Mouse (Mus musculus): ENCODE measurements around the gene Srrm3.
A peak's percentile ranks its signal among the peaks of the same experiment; 100 is the strongest.

Srrm3 gene

GRCm38 (mm10) chr5:135806555-135807262 lies at the start of gene Srrm3:
Gene Srrm3 (plus strand): TSS chr5:135806890.
- peak; percentile 69 for DNase-seq (ENCODE audit: low read depth, low spot score)

GRCm38 (mm10) chr5:135761881-135762280 lies 44.8 kb upstream of the Srrm3 start:
- DNase-seq (ENCODE audit: low read depth, low spot score) = no peak

GRCm38 (mm10) chr5:135763526-135763925 lies 43.2 kb upstream of the Srrm3 start:
- DNase-seq (ENCODE audit: low read depth, low spot score) = peak; percentile 49

GRCm38 (mm10) chr5:135764971-135765370 lies 41.7 kb upstream of the Srrm3 start:
- DNase-seq (ENCODE audit: low read depth, low spot score) = no peak

DNA sequence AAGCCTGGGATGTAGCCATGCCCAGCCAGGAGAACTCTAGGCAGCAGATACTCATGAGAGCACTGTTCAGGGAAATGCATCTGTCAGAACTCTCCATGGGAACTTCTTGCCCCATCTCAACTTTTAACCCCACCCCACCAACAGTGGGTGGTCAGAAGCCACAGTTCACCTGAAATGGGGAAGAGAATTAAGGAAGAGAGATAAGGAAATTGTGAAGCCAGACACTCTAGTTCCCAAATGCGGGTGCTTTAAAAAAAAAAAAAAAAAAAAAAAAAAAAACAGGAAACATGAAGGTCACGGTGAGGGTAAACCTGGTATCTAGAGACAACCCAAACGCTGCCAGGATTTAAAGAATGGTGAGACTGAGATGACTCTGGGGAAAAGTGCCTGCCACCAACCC lies 34.2 kb upstream of the Srrm3 start:
- DNase-seq (ENCODE audit: low read depth, low spot score) = no peak

- DNase-seq (ENCODE audit: low read depth, low spot score) = no peak
Measured at GRCm38 (mm10) chr5:135776546-135776945, 30.1 kb upstream of the Srrm3 start.

DNA sequence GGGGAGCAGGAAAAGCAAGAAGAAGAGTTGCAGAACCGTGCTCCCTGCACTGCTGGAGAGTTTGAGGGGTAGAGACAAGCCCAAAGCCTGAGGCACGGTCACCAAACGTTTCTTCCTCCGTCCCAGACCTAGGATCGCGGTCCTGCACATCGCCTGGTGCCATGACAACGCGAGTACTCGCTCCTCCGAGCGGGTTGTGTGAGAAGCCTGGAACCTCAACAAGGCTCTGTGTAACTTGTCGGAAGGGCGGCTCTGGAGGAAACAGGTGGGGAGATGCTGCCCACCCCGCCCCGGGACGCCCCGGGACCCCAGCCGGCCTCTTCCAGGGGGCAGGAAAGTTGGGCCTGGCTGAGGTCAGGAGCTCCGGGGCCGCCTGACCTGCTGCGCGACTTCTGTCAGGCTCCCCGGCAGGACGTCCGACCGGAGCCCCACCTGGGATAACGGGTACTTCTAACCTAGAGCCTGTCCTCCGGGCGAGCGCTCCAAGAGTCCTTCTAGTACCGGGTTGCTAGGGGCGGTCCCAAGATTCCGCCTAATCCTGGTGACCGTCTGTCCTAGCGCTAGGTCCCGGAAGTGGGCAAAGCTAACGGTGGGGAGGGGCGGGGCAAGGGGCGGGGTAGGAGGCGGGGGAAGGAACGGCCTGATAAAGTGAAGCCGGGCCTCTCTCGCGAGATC lies 28.8 kb upstream of the Srrm3 start, which contains the start of gene Styxl1:
Gene Styxl1 (minus strand): TSS at position 590 of the 675 bp plus-strand sequence.
- DNase-seq (ENCODE audit: low read depth, low spot score) = no peak

GRCm38 (mm10) chr5:135778471-135779445 lies 27.9 kb upstream of the Srrm3 start, which contains the start of gene Mdh2:
Gene Mdh2 (plus strand): TSS chr5:135778480.
- peak; percentile 99 for DNase-seq (ENCODE audit: low read depth, low spot score)

GRCm38 (mm10) chr5:135780331-135780730 lies 26.4 kb upstream of the Srrm3 start:
- DNase-seq (ENCODE audit: low read depth, low spot score) = no peak

- DNase-seq (ENCODE audit: low read depth, low spot score) = no peak
Measured at GRCm38 (mm10) chr5:135782901-135783300, 23.8 kb upstream of the Srrm3 start.

GRCm38 (mm10) chr5:135793996-135794858 lies 12.5 kb upstream of the Srrm3 start:
- DNase-seq (ENCODE audit: low read depth, low spot score) = no peak

GRCm38 (mm10) chr5:135794859-135795181 lies 11.9 kb upstream of the Srrm3 start:
- no peak for DNase-seq (ENCODE audit: low read depth, low spot score)

DNA sequence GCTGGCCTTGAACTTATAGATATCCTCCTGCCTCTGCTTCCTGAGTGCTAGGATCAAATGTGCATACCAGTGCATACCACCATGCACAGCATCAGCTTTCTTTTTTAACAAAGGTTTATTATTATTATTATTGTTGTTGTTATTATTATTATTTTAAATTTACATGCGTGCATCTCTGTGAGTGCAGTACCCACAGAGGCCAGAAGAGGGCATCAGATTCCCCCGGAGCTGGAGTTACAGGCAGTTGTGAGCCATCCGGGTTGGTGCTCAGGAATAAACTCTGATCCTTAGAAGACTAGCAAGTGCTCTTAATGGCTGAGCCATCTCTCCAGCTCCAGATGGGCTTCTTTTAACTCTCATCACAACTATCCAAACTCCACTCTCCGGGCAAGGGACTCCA lies 6.9 kb upstream of the Srrm3 start:
- no peak for DNase-seq (ENCODE audit: low read depth, low spot score)

DNA sequence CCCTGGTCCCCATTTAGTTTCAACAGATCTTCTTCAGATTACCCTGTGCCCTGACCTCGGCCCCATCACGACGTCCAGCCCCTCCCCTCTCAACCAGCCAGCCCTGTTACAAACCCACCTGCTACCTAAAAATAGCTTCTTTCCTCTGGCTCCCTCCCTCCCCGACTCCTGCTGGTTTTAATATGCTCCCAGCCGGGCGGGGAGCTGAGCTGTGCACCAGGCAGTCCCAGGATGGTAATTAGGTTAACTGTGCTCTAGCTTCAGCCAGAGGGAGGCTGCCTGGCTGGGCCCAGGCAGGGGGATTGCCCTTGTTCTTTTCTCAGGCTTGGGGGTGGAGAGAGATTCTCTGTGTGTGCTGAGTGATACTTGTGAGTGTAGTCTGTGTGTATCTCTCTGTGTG lies 5.8 kb upstream of the Srrm3 start:
- no peak for DNase-seq (ENCODE audit: low read depth, low spot score)

GRCm38 (mm10) chr5:135802641-135803040 lies 4.0 kb upstream of the Srrm3 start:
- no peak for DNase-seq (ENCODE audit: low read depth, low spot score)

- DNase-seq (ENCODE audit: low read depth, low spot score) = no peak
Measured at GRCm38 (mm10) chr5:135803135-135803534, 3.6 kb upstream of the Srrm3 start.

DNA sequence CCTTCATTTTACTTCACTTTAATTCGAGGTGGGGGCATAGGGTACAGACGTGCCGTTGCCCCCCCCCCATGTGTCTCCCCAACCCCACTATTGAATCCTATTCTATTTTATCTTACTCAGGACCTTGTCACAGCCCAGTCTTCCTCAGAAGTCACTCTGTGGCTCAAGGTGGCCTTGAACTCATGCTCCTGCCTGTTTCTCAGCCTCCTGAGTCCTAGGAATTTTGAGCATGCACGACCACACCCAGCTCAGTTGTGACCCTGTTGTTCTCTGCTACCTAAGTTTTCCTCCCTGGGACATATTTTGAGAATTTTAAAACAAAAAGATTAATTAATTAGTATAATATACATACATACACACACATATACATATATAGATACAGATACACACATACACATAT lies 3.0 kb upstream of the Srrm3 start:
- no peak for DNase-seq (ENCODE audit: low read depth, low spot score)

DNA sequence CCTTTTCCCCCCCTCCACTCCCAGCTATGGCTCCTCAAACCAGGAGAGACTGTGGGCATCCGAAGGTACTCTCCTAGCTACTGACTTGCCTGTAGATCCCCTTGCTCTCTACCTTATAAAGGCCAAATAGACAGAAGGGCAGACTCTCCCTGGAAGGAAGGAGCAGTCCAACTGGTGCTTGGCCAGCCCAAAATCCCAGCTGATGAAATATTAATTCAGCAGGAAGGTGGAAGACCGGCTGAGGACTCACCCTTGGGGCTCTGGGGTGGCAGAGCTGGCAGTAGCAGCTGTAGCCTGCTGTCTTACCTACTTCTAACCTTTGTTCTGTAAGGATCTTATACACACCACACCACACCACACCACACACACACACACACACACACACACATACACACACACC lies 2.0 kb upstream of the Srrm3 start:
- DNase-seq (ENCODE audit: low read depth, low spot score) = no peak

- DNase-seq (ENCODE audit: low read depth, low spot score) = no peak
Measured at GRCm38 (mm10) chr5:135807263-135807637, 560 bp downstream of the Srrm3 start.

- DNase-seq (ENCODE audit: low read depth, low spot score) = no peak
Measured at GRCm38 (mm10) chr5:135812991-135813390, 6.3 kb downstream of the Srrm3 start.

DNA sequence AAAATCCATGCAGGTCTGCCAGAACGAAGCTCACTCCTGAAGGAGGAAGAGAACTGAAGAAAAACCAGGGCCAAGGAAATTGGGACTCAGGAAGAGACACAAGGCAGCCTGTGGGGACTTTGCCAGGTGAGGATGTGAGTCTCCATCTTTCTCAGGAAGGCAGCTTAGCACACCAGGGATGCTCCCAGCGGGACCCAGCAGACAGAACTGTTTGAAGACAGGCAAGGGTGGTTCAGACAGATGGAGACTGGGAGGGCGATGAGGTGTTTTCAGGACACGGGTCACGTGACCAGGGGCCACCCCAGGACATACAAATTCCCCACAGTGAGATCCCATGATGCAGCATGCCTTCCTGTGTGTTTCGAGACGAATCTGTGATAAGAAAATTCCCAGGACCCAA lies 11.8 kb downstream of the Srrm3 start:
- DNase-seq (ENCODE audit: low read depth, low spot score) = no peak

All from brain, embryonic 18.5 days (tissue).